Mouse (Mus musculus) ovary, postnatal 36 days (tissue): ENCODE data around the gene Pole2.

Experiments used
- DNase-seq: peaks from one replicate; pipeline ENCODE4 v3.0.0; 2022; ENCODE audit warnings: low spot score, mixed read lengths

Pole2 gene

GRCm38 (mm10) chr12:69210056-69210979 lies 17.7 kb downstream of the Pole2 start:
- DNase-seq = no peak

GRCm38 (mm10) chr12:69208520-69208919 lies 19.5 kb downstream of the Pole2 start:
- no peak for DNase-seq

GRCm38 (mm10) chr12:69207926-69208325 lies 20.1 kb downstream of the Pole2 start:
- no peak for DNase-seq

GRCm38 (mm10) chr12:69207396-69207795 lies 20.6 kb downstream of the Pole2 start:
- DNase-seq = no peak

- DNase-seq = no peak
Measured at GRCm38 (mm10) chr12:69204052-69204833, 23.8 kb downstream of the Pole2 start, which contains the start of gene Gm49384. TSS of gene Gm49384 (minus strand) at chr12:69204267.

GRCm38 (mm10) chr12:69198985-69199384 lies 29.0 kb downstream of the Pole2 start:
- DNase-seq = no peak

GRCm38 (mm10) chr12:69198164-69198535 lies 29.8 kb downstream of the Pole2 start, which contains the start of gene Dnaaf2:
TSS of gene Dnaaf2 (minus strand) at chr12:69198429.
- peak; percentile 76 for DNase-seq

- peak; percentile 65 for DNase-seq
Measured at GRCm38 (mm10) chr12:69197378-69198163, 30.4 kb downstream of the Pole2 start.

- peak; percentile 68 for DNase-seq
Measured at GRCm38 (mm10) chr12:69196444-69197377, 31.3 kb downstream of the Pole2 start, which contains the start of gene Gm49383. TSS of gene Gm49383 (minus strand) at chr12:69197104.

- DNase-seq = no peak
Measured at GRCm38 (mm10) chr12:69192637-69193036, 35.4 kb downstream of the Pole2 start.

- no peak for DNase-seq
Measured at GRCm38 (mm10) chr12:69191396-69191795, 36.6 kb downstream of the Pole2 start.

- DNase-seq = no peak
Measured at GRCm38 (mm10) chr12:69190522-69190921, 37.5 kb downstream of the Pole2 start.

GRCm38 (mm10) chr12:69190074-69190473 lies 37.9 kb downstream of the Pole2 start:
- no peak for DNase-seq

- no peak for DNase-seq
Measured at GRCm38 (mm10) chr12:69186811-69187471, 41.1 kb downstream of the Pole2 start.

GRCm38 (mm10) chr12:69185371-69185770 lies 42.6 kb downstream of the Pole2 start:
- DNase-seq = no peak

GRCm38 (mm10) chr12:69184342-69185295 lies 43.4 kb downstream of the Pole2 start:
- peak; percentile 62 for DNase-seq

GRCm38 (mm10) chr12:69183583-69184308 lies 44.2 kb downstream of the Pole2 start, which contains the start of the genes Rpl36al and Mgat2:
TSS of gene Rpl36al (minus strand) at chr12:69184083.
TSS of gene Mgat2 (plus strand) at chr12:69184157.
- peak; percentile 99 for DNase-seq

- DNase-seq = no peak
Measured at GRCm38 (mm10) chr12:69181800-69182199, 46.2 kb downstream of the Pole2 start.
